Mouse (Mus musculus): Measurements from ENCODE around the gene Olfr771. TPM values are rescaled to one million over a fixed set of nuclear protein-coding genes. Genes with fewer than 3 reads are reported as not detected.
"Not testable (repeated sequence)": the region's sequence is repeated elsewhere in the genome, so short reads cannot be mapped to it uniquely, and the experiment has no call there.

The Olfr771 gene
- not detected in 2 replicates for polyA plus RNA-seq (2011; ENCODE audit: insufficient read depth, insufficient read length, low read depth, missing spikeins)

- no peak for TF ChIP-seq CTCF (IDR thresholded peaks at IDR 0.05; ENCODE audit: low read depth, low read length)
- Histone ChIP-seq H3K9ac (ENCODE audit: low read depth, poor library complexity, severe bottlenecking) (no peak within 1 kb of the TSS), H3K9me3 (replicated peaks; ENCODE audit: control insufficient read depth, insufficient read depth, low read length, poor library complexity, severe bottlenecking) (no peaks in the 10 kb centered on the region), H3K27ac (ENCODE audit: insufficient read depth, low read length) (no peak within 1 kb of the TSS), H3K27me3 (ENCODE audit: control insufficient read depth, insufficient read depth, low read length, poor library complexity, severe bottlenecking) (no peaks in the 10 kb centered on the region), H3K4me3 (ENCODE audit: low read depth, low read length) (no peak within 1 kb of the TSS), H3K36me3 (ENCODE audit: control insufficient read depth, insufficient read depth, low read length, poor library complexity, severe bottlenecking) (no peaks in the 10 kb centered on the region), H3K4me1 (ENCODE audit: control insufficient read depth, insufficient read depth, low read length) (no peaks in the 10 kb centered on the region)
Observed at GRCm38 (mm10) chr10:129164651-129165050, at the start of gene Olfr771. Gene Olfr771, minus strand, starts transcription at chr10:129164751.

- not testable (repeated sequence) for H3K36me3 ChIP-seq (ENCODE audit: control insufficient read depth, insufficient read depth, low read length, poor library complexity, severe bottlenecking); H3K4me3 ChIP-seq (ENCODE audit: low read depth, low read length); H3K9me3 ChIP-seq (replicated peaks; ENCODE audit: control insufficient read depth, insufficient read depth, low read length, poor library complexity, severe bottlenecking); H3K27me3 ChIP-seq (ENCODE audit: control insufficient read depth, insufficient read depth, low read length, poor library complexity, severe bottlenecking); H3K27ac ChIP-seq (ENCODE audit: insufficient read depth, low read length); H3K9ac ChIP-seq (ENCODE audit: low read depth, poor library complexity, severe bottlenecking); H3K4me1 ChIP-seq (ENCODE audit: control insufficient read depth, insufficient read depth, low read length)
Observed at GRCm38 (mm10) chr10:129187319-129187718, 22.8 kb upstream of the Olfr771 start, which contains the start of gene Olfr773. Gene Olfr773, minus strand, starts transcription at chr10:129187419.

DNA sequence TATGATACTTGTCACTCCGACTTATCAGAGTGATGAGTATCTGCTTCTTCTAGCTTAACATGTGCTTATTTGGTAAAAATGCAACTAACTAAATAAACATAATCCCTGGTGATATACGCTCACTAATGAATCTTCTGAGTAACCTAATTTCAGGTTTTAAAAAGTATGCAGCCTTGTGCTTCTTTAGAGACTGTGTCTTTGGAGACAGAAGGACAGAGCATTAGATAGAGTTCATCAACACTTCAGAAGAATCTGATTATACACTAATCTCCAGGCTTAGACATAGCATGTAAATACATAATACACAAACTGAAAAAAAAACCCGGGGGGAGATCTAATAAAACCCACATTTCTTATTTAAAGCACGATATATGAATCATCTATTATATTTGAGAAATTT lies 13.3 kb upstream of the Olfr771 start, which contains the start of gene Olfr772:
Gene Olfr772 (minus strand): TSS at position 101 of the 400 bp plus-strand sequence.
- not testable (repeated sequence) for H3K4me1 ChIP-seq (ENCODE audit: control insufficient read depth, insufficient read depth, low read length); H3K9ac ChIP-seq (ENCODE audit: low read depth, poor library complexity, severe bottlenecking); H3K36me3 ChIP-seq (ENCODE audit: control insufficient read depth, insufficient read depth, low read length, poor library complexity, severe bottlenecking); H3K27me3 ChIP-seq (ENCODE audit: control insufficient read depth, insufficient read depth, low read length, poor library complexity, severe bottlenecking); H3K9me3 ChIP-seq (replicated peaks; ENCODE audit: control insufficient read depth, insufficient read depth, low read length, poor library complexity, severe bottlenecking); H3K27ac ChIP-seq (ENCODE audit: insufficient read depth, low read length); H3K4me3 ChIP-seq (ENCODE audit: low read depth, low read length)

DNA sequence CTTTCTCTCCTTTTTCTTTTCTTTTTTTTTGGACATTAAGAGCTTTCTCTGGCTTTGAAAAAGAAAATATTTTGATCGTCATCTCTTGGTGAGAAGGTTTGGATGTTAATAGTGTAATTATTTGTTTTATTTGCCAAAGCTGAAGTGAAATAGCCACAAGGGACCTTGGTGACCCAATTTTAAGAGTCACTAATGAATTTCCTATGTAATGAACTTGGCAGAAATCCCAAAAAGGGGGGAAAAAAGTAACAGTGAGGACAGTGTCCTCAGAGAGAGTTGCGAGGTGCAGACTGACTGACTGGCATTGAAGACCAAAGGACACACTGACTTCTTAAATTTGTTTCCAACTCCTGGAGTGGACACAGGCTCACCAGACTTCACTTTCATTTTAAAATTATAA lies 25.7 kb downstream of the Olfr771 start, which contains the start of gene Olfr770:
Gene Olfr770 (minus strand): TSS at position 101 of the 400 bp plus-strand sequence.
- Histone ChIP-seq H3K27ac (ENCODE audit: insufficient read depth, low read length) (no peak within 1 kb of the TSS), H3K4me1 (ENCODE audit: control insufficient read depth, insufficient read depth, low read length) (no peaks in the 10 kb centered on the region), H3K27me3 (ENCODE audit: control insufficient read depth, insufficient read depth, low read length, poor library complexity, severe bottlenecking) (no peaks in the 10 kb centered on the region), H3K4me3 (ENCODE audit: low read depth, low read length) (no peak within 1 kb of the TSS), H3K9ac (ENCODE audit: low read depth, poor library complexity, severe bottlenecking) (no peak within 1 kb of the TSS), H3K9me3 (replicated peaks; ENCODE audit: control insufficient read depth, insufficient read depth, low read length, poor library complexity, severe bottlenecking) (no peaks in the 10 kb centered on the region), H3K36me3 (ENCODE audit: control insufficient read depth, insufficient read depth, low read length, poor library complexity, severe bottlenecking) (no peaks in the 10 kb centered on the region)
- TF ChIP-seq POLR2A (IDR thresholded peaks at IDR 0.05; ENCODE audit: insufficient read depth, low read length) (no peak), EP300 (IDR thresholded peaks at IDR 0.05; ENCODE audit: insufficient read depth, low read depth, low read length) (no peak), CTCF (IDR thresholded peaks at IDR 0.05; ENCODE audit: low read depth, low read length) (no peak)

DNA sequence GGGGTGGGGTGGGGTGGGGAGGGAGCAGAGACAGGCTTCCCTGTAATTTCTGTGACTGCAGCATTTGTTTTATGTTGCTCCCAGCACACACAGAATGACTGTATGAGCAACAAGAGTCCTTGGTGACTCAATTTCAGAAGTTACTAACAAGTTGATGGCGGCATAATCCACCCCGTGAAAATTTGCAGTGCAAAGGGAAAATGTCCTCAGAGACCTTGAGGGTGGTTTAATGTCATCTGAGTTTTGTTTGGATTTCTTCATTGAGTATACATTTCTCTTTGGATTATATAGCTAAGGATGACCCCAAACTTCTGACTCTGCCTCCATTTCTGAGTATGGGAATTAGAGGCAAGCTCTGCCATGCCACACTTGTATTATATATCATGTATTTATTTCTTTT lies 46.8 kb downstream of the Olfr771 start, which contains the start of gene Olfr769:
Gene Olfr769 (minus strand): TSS at position 101 of the 400 bp plus-strand sequence.
- no peak within 1 kb of the TSS for H3K27ac ChIP-seq (ENCODE audit: insufficient read depth, low read length)
- no peak within 1 kb of the TSS for H3K4me3 ChIP-seq (ENCODE audit: low read depth, low read length)
- no peak for TF ChIP-seq EP300 (IDR thresholded peaks at IDR 0.05; ENCODE audit: insufficient read depth, low read depth, low read length)
- H3K9ac ChIP-seq (ENCODE audit: low read depth, poor library complexity, severe bottlenecking), result no peak within 1 kb of the TSS
- H3K4me1 ChIP-seq (ENCODE audit: control insufficient read depth, insufficient read depth, low read length), result no peaks in the 10 kb centered on the region
- no peaks in the 10 kb centered on the region for H3K27me3 ChIP-seq (ENCODE audit: control insufficient read depth, insufficient read depth, low read length, poor library complexity, severe bottlenecking)
- no peaks in the 10 kb centered on the region for H3K36me3 ChIP-seq (ENCODE audit: control insufficient read depth, insufficient read depth, low read length, poor library complexity, severe bottlenecking)
- H3K9me3 ChIP-seq (replicated peaks; ENCODE audit: control insufficient read depth, insufficient read depth, low read length, poor library complexity, severe bottlenecking), result no peaks in the 10 kb centered on the region

GRCm38 (mm10) chr10:129115146-129115545 lies 49.4 kb downstream of the Olfr771 start:
- Histone ChIP-seq H3K27ac (ENCODE audit: insufficient read depth, low read length) (no peak overlapping the region), H3K9me3 (replicated peaks; ENCODE audit: control insufficient read depth, insufficient read depth, low read length, poor library complexity, severe bottlenecking) (no peaks in the 10 kb centered on the region), H3K36me3 (ENCODE audit: control insufficient read depth, insufficient read depth, low read length, poor library complexity, severe bottlenecking) (no peaks in the 10 kb centered on the region), H3K4me3 (ENCODE audit: low read depth, low read length) (no peak overlapping the region), H3K4me1 (ENCODE audit: control insufficient read depth, insufficient read depth, low read length) (no peaks in the 10 kb centered on the region), H3K9ac (ENCODE audit: low read depth, poor library complexity, severe bottlenecking) (no peak overlapping the region), H3K27me3 (ENCODE audit: control insufficient read depth, insufficient read depth, low read length, poor library complexity, severe bottlenecking) (no peaks in the 10 kb centered on the region)
- TF ChIP-seq POLR2A (IDR thresholded peaks at IDR 0.05; ENCODE audit: insufficient read depth, low read length) (no peak), EP300 (IDR thresholded peaks at IDR 0.05; ENCODE audit: insufficient read depth, low read depth, low read length) (no peak), CTCF (IDR thresholded peaks at IDR 0.05; ENCODE audit: low read depth, low read length) (no peak)

Other genes starting within 250 kb of the Olfr771 start
- gene Rdh5, start 241.9 kb downstream of the Olfr771 start, polyA plus RNA-seq (2011; ENCODE audit: insufficient read depth, insufficient read length, low read depth, missing spikeins), result 3.5 and 3.9 TPM in 2 replicates
- gene Bloc1s1, start 240.7 kb downstream of the Olfr771 start, polyA plus RNA-seq (2011; ENCODE audit: insufficient read depth, insufficient read length, low read depth, missing spikeins), result 36.7 and 44.5 TPM in 2 replicates
- 1.6 and 3.2 TPM in 2 replicates for gene Itga7, start 230.9 kb downstream of the Olfr771 start, polyA plus RNA-seq (2011; ENCODE audit: insufficient read depth, insufficient read length, low read depth, missing spikeins)
- gene Mettl7b, start 203.8 kb downstream of the Olfr771 start, polyA plus RNA-seq (2011; ENCODE audit: insufficient read depth, insufficient read length, low read depth, missing spikeins), result not detected in 2 replicates
- gene Olfr9, start 175.3 kb downstream of the Olfr771 start, polyA plus RNA-seq (2011; ENCODE audit: insufficient read depth, insufficient read length, low read depth, missing spikeins), result not detected in 2 replicates
- not detected in 2 replicates for gene Olfr763, start 154.0 kb downstream of the Olfr771 start, polyA plus RNA-seq (2011; ENCODE audit: insufficient read depth, insufficient read length, low read depth, missing spikeins)
- gene Olfr764-ps1, start 124.9 kb downstream of the Olfr771 start, polyA plus RNA-seq (2011; ENCODE audit: insufficient read depth, insufficient read length, low read depth, missing spikeins), result not detected in 2 replicates
- not detected in 2 replicates for gene Olfr765, start 114.8 kb downstream of the Olfr771 start, polyA plus RNA-seq (2011; ENCODE audit: insufficient read depth, insufficient read length, low read depth, missing spikeins)
- not detected in 2 replicates for gene Olfr766-ps1, start 95.8 kb downstream of the Olfr771 start, polyA plus RNA-seq (2011; ENCODE audit: insufficient read depth, insufficient read length, low read depth, missing spikeins)
- not detected in 2 replicates for gene Olfr767, start 81.8 kb downstream of the Olfr771 start, polyA plus RNA-seq (2011; ENCODE audit: insufficient read depth, insufficient read length, low read depth, missing spikeins)
- not detected in 2 replicates for gene Olfr768, start 65.4 kb downstream of the Olfr771 start, polyA plus RNA-seq (2011; ENCODE audit: insufficient read depth, insufficient read length, low read depth, missing spikeins)
- gene Olfr769, start 46.9 kb downstream of the Olfr771 start, polyA plus RNA-seq (2011; ENCODE audit: insufficient read depth, insufficient read length, low read depth, missing spikeins), result not detected in 2 replicates
- not detected in 2 replicates for gene Olfr770, start 25.8 kb downstream of the Olfr771 start, polyA plus RNA-seq (2011; ENCODE audit: insufficient read depth, insufficient read length, low read depth, missing spikeins)
- gene Olfr772, start 13.2 kb upstream of the Olfr771 start, polyA plus RNA-seq (2011; ENCODE audit: insufficient read depth, insufficient read length, low read depth, missing spikeins), result not detected in 2 replicates
- gene Olfr773, start 22.7 kb upstream of the Olfr771 start, polyA plus RNA-seq (2011; ENCODE audit: insufficient read depth, insufficient read length, low read depth, missing spikeins), result not detected in 2 replicates
- not detected in 2 replicates for gene Olfr774, start 71.5 kb upstream of the Olfr771 start, polyA plus RNA-seq (2011; ENCODE audit: insufficient read depth, insufficient read length, low read depth, missing spikeins)
- not detected in 2 replicates for gene Olfr775, start 83.7 kb upstream of the Olfr771 start, polyA plus RNA-seq (2011; ENCODE audit: insufficient read depth, insufficient read length, low read depth, missing spikeins)
- gene Olfr776, start 94.4 kb upstream of the Olfr771 start, polyA plus RNA-seq (2011; ENCODE audit: insufficient read depth, insufficient read length, low read depth, missing spikeins), result not detected in 2 replicates
- gene Olfr777, start 106.7 kb upstream of the Olfr771 start, polyA plus RNA-seq (2011; ENCODE audit: insufficient read depth, insufficient read length, low read depth, missing spikeins), result not detected in 2 replicates
- gene Olfr780, start 153.4 kb upstream of the Olfr771 start, polyA plus RNA-seq (2011; ENCODE audit: insufficient read depth, insufficient read length, low read depth, missing spikeins), result not detected in 2 replicates
- not detected in 2 replicates for gene Olfr781, start 164.1 kb upstream of the Olfr771 start, polyA plus RNA-seq (2011; ENCODE audit: insufficient read depth, insufficient read length, low read depth, missing spikeins)
- gene Olfr782, start 184.1 kb upstream of the Olfr771 start, polyA plus RNA-seq (2011; ENCODE audit: insufficient read depth, insufficient read length, low read depth, missing spikeins), result not detected in 2 replicates
- not detected in 2 replicates for gene Olfr784, start 219.3 kb upstream of the Olfr771 start, polyA plus RNA-seq (2011; ENCODE audit: insufficient read depth, insufficient read length, low read depth, missing spikeins)
- gene Olfr785, start 240.7 kb upstream of the Olfr771 start, polyA plus RNA-seq (2011; ENCODE audit: insufficient read depth, insufficient read length, low read depth, missing spikeins), result not detected in 2 replicates

Data from ES-Bruce4 (cell line).